Mouse (Mus musculus): Measurements from ENCODE around the gene Bbx. TPM values are rescaled to one million over a fixed set of nuclear protein-coding genes. Genes with fewer than 3 reads are reported as not detected.

Bbx gene
- total and polyA plus RNA-seq, 3 experiments, result 20.6 to 26.2 (median 21.6) TPM

GRCm38 (mm10) chr16:50374611-50375010 is 57.6 kb downstream of the Bbx start:
- Histone ChIP-seq H3K27ac (ENCODE audit: insufficient read depth, low read depth) (no peak overlapping the region), H3K4me3 (replicated peaks in 1 of 3; ENCODE audit: low read depth in 2 of 3, low read length in 2 of 3, poor library complexity in 1 of 3) (no peak overlapping the region), H3K4me2 (ENCODE audit: insufficient read depth, low read depth, poor library complexity, severe bottlenecking) (no peak overlapping the region), H3K36me3 (replicated peaks in 1 of 2; ENCODE audit: control insufficient read depth in 1 of 2, insufficient read depth in 1 of 2, low read length in 1 of 2) (peaks cover 0 to 5% of the 10 kb centered on the region in 2 experiments), H3K4me1 (ENCODE audit: control insufficient read depth in 1 of 2, insufficient read depth in 2 of 2) (peaks cover 0 to 37% of the 10 kb centered on the region in 2 experiments; a peak in 2 of 4 replicates), H3K27me3 (replicated peaks) (no peaks in the 10 kb centered on the region), H3K9ac (ENCODE audit: insufficient read depth, low read depth) (no peak overlapping the region), H3K9me3 (replicated peaks; ENCODE audit: low read length) (no peaks in the 10 kb centered on the region), H3K79me2 (replicated peaks; ENCODE audit: control insufficient read depth, extremely low read depth, insufficient read depth, poor library complexity, severe bottlenecking) (peaks cover 2% of the 10 kb centered on the region)
- dilution Hi-C loops (cut with MboI; ENCODE audit: extremely low pct_ligation_motif_present, extremely low pct_unique_long_range_greater_than_20kb, low sequenced_read_pairs) (no loop called here), in situ Hi-C loops (cut with MboI; ENCODE audit: low pct_ligation_motif_present, low pct_unique_long_range_greater_than_20kb, low sequenced_read_pairs) (no loop called here)
- peak; percentile 78 for DNase-seq (ENCODE audit: extremely low read depth)
- TF ChIP-seq SMC3 (IDR thresholded peaks at IDR 0.05; ENCODE audit: low read depth, low read length), result peak; percentile 71
- peak; percentile 71 to 74 for TF ChIP-seq CTCF (conservative IDR thresholded peaks at IDR 0.05 in 1 of 2, IDR thresholded peaks at IDR 0.05 in 1 of 2; ENCODE audit: low read depth in 2 of 2, low read length in 2 of 2)
- TF ChIP-seq RAD21 (IDR thresholded peaks at IDR 0.05; ENCODE audit: low read depth, low read length), result peak; percentile 65
- no peak for TF ChIP-seq ETS1 (conservative IDR thresholded peaks at IDR 0.05; ENCODE audit: low read depth, low read length)

DNA sequence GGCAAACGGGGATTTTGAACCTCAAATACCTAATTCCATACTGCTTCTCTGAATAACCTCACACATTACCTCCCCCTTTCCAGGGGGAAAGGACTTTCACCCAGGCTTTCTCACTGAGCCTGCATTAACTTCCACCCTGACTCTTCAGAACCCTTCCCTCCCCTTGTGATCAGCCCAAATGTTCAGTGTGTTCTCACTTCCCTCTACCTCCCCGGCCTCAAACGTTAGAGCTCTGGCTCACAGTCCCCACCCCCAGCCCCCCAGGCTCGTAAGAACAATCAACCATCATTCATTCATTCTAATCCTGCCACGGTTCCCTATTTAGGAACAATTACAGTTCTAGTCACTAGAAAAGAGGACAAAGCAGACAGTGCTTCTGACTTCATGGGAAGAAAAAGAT is 58.5 kb downstream of the Bbx start:
- Histone ChIP-seq H3K9ac (ENCODE audit: insufficient read depth, low read depth) (no peak overlapping the region), H3K4me1 (ENCODE audit: control insufficient read depth in 1 of 2, insufficient read depth in 2 of 2) (peaks cover 0 to 33% of the 10 kb centered on the region in 2 experiments; a peak in 2 of 4 replicates), H3K79me2 (replicated peaks; ENCODE audit: control insufficient read depth, extremely low read depth, insufficient read depth, poor library complexity, severe bottlenecking) (peaks cover 2% of the 10 kb centered on the region), H3K27me3 (replicated peaks) (no peaks in the 10 kb centered on the region), H3K36me3 (replicated peaks in 1 of 2; ENCODE audit: control insufficient read depth in 1 of 2, insufficient read depth in 1 of 2, low read length in 1 of 2) (peaks cover 0 to 6% of the 10 kb centered on the region in 2 experiments), H3K4me3 (replicated peaks in 1 of 3; ENCODE audit: low read depth in 2 of 3, low read length in 2 of 3, poor library complexity in 1 of 3) (peak overlapping the region in 1 of 3 experiments; percentile 30), H3K4me2 (ENCODE audit: insufficient read depth, low read depth, poor library complexity, severe bottlenecking) (peak overlapping the region; percentile 37; the same call in 1 of the 2 replicates), H3K27ac (ENCODE audit: insufficient read depth, low read depth) (no peak overlapping the region), H3K9me3 (replicated peaks; ENCODE audit: low read length) (no peaks in the 10 kb centered on the region)
- DNase-seq (ENCODE audit: extremely low read depth), result peak; percentile 79
- dilution Hi-C loops (cut with MboI; ENCODE audit: extremely low pct_ligation_motif_present, extremely low pct_unique_long_range_greater_than_20kb, low sequenced_read_pairs) (no loop called here), in situ Hi-C loops (cut with MboI; ENCODE audit: low pct_ligation_motif_present, low pct_unique_long_range_greater_than_20kb, low sequenced_read_pairs) (no loop called here)
- TF ChIP-seq ZKSCAN1 (IDR thresholded peaks at IDR 0.05; ENCODE audit: borderline replicate concordance, low read depth, low read length) (no peak), IRF4 (IDR thresholded peaks at IDR 0.05; ENCODE audit: low read depth, low read length) (peak; percentile 79), EP300 (IDR thresholded peaks at IDR 0.05; ENCODE audit: low read length) (peak; percentile 49; the same call in 1 of the 2 replicates), NRF1 (IDR thresholded peaks at IDR 0.05; ENCODE audit: low read depth, low read length) (no peak), ETS1 (conservative IDR thresholded peaks at IDR 0.05; ENCODE audit: low read depth, low read length) (0 out of 2 replicates have a peak, but pooled peaks have one; percentile 20), CHD2 (IDR thresholded peaks at IDR 0.05; ENCODE audit: low read length) (no peak; the same call in 1 of the 2 replicates), SMC3 (IDR thresholded peaks at IDR 0.05; ENCODE audit: low read depth, low read length) (0 out of 2 replicates have a peak, but pooled peaks have one; percentile 4)

DNA sequence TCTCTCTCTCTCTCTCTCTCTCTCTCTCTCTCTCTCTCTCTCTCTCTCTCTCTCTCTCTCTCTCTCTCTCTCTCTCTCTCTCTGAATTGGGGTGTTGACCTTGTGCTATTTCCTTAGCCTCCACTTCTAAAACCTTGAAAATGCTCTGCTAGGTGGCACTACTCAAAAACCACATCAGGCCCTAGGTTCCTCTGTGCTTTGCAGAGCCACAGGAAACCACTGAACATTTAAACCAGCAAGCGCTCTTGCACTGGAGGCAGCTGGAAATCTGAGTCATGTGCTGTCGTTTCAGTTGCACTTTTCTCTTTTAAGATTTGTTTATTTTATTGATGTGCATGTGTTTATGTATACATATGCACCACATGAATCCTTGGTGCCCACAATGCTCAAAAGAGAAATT is 59.6 kb downstream of the Bbx start:
- Histone ChIP-seq H3K79me2 (replicated peaks; ENCODE audit: control insufficient read depth, extremely low read depth, insufficient read depth, poor library complexity, severe bottlenecking) (peaks cover 2% of the 10 kb centered on the region; the same call in 1 of the 2 replicates), H3K27me3 (replicated peaks) (no peaks in the 10 kb centered on the region), H3K27ac (ENCODE audit: insufficient read depth, low read depth) (no peak overlapping the region), H3K36me3 (replicated peaks in 1 of 2; ENCODE audit: control insufficient read depth in 1 of 2, insufficient read depth in 1 of 2, low read length in 1 of 2) (peaks cover 0 to 11% of the 10 kb centered on the region in 2 experiments), H3K4me1 (ENCODE audit: control insufficient read depth in 1 of 2, insufficient read depth in 2 of 2) (peaks cover 0 to 33% of the 10 kb centered on the region in 2 experiments; a peak in 2 of 4 replicates), H3K9me3 (replicated peaks; ENCODE audit: low read length) (no peaks in the 10 kb centered on the region), H3K4me3 (replicated peaks in 1 of 3; ENCODE audit: low read depth in 2 of 3, low read length in 2 of 3, poor library complexity in 1 of 3) (no peak overlapping the region), H3K9ac (ENCODE audit: insufficient read depth, low read depth) (no peak overlapping the region), H3K4me2 (ENCODE audit: insufficient read depth, low read depth, poor library complexity, severe bottlenecking) (peak overlapping the region; percentile 18; the same call in 1 of the 2 replicates)
- in situ Hi-C loops (cut with MboI; ENCODE audit: low pct_ligation_motif_present, low pct_unique_long_range_greater_than_20kb, low sequenced_read_pairs) (no loop called here), dilution Hi-C loops (cut with MboI; ENCODE audit: extremely low pct_ligation_motif_present, extremely low pct_unique_long_range_greater_than_20kb, low sequenced_read_pairs) (no loop called here)
- TF ChIP-seq RAD21 (IDR thresholded peaks at IDR 0.05; ENCODE audit: low read depth, low read length) (no peak; the same call in none of the 2 replicates), BHLHE40 (IDR thresholded peaks at IDR 0.05; ENCODE audit: low read depth, low read length) (peak; percentile 59), JUND (conservative IDR thresholded peaks at IDR 0.05; ENCODE audit: low read depth, low read length) (peak; percentile 62), CTCF (conservative IDR thresholded peaks at IDR 0.05 in 1 of 2, IDR thresholded peaks at IDR 0.05 in 1 of 2; ENCODE audit: low read depth in 2 of 2, low read length in 2 of 2) (peak in 1 of 2 experiments; percentile 30; a peak in 1 of 4 replicates), POLR2AphosphoS2 (IDR thresholded peaks at IDR 0.05; ENCODE audit: low read depth, low read length) (no peak), ZC3H11A (IDR thresholded peaks at IDR 0.05; ENCODE audit: low read depth, low read length) (no peak), POLR2A (IDR thresholded peaks at IDR 0.05; ENCODE audit: low read depth, low read length) (no peak), MAFK (IDR thresholded peaks at IDR 0.05; ENCODE audit: insufficient replicate concordance, low read length) (no peak), ZNF384 (IDR thresholded peaks at IDR 0.05; ENCODE audit: low read depth, low read length) (no peak), MAX (IDR thresholded peaks at IDR 0.05; ENCODE audit: low read length) (0 out of 2 replicates have a peak, but pooled peaks have one; percentile 28)
- DNase-seq (ENCODE audit: extremely low read depth), result peak; percentile 66
